Mouse (Mus musculus) intestine, postnatal 0 days (tissue): ENCODE data around the gene Zbtb43. TPM values are rescaled to one million over a fixed set of nuclear protein-coding genes. Genes with fewer than 3 reads are reported as not detected.

ENCODE experiments used
- ATAC-seq: fragments of 200-750 bp; cut with Nextera tagmentation; 2 replicates; pipeline ENCODE4 v1.8.0; 2017; ENCODE audit warnings: mild to moderate bottlenecking, moderate TSS enrichment, moderate library complexity
- H3K27ac ChIP-seq: fragments of 300-500 bp; sonication (generic); 2 replicates; pipeline ENCODE4 v1.5.1; 2014; ENCODE audit warnings: mild to moderate bottlenecking, low read depth, low read length, moderate library complexity
- H3K27me3 ChIP-seq: fragments of 300-500 bp; sonication (generic); replicated peaks from 2 replicates; pipeline ENCODE4 v1.6.1; 2014; ENCODE audit warnings: low read length, mixed read lengths; ENCODE audit not compliant: control insufficient read depth, insufficient read depth
- H3K36me3 ChIP-seq: fragments of 300-500 bp; sonication (generic); 2 replicates; pipeline ENCODE4 v1.6.1; 2014; ENCODE audit warnings: mild to moderate bottlenecking, moderate library complexity; ENCODE audit not compliant: control insufficient read depth, insufficient read depth
- H3K4me1 ChIP-seq: fragments of 300-500 bp; sonication (generic); replicated peaks from 2 replicates; pipeline ENCODE4 v1.6.1; 2014; ENCODE audit warnings: antibody characterized with exemption, low read length, mixed read lengths; ENCODE audit not compliant: control insufficient read depth, insufficient read depth
- H3K4me2 ChIP-seq: fragments of 300-500 bp; sonication (generic); replicated peaks from 2 replicates; pipeline ENCODE4 v1.6.1; 2014; ENCODE audit warnings: low read depth, mild to moderate bottlenecking, moderate library complexity
- H3K4me3 ChIP-seq: fragments of 300-500 bp; sonication (generic); 2 replicates; pipeline ENCODE4 v1.5.1; 2014; ENCODE audit warnings: low read depth, low read length
- H3K9ac ChIP-seq: fragments of 300-500 bp; sonication (generic); 2 replicates; pipeline ENCODE4 v1.6.1; 2014; ENCODE audit warnings: mild to moderate bottlenecking, low read depth, low read length
- H3K9me3 ChIP-seq: fragments of 300-500 bp; sonication (generic); 2 replicates; pipeline ENCODE4 v1.6.1; 2016; ENCODE audit warnings: mixed run types; ENCODE audit not compliant: control insufficient read depth
- CTCF ChIP-seq: sonication (generic); IDR thresholded peaks from 2 replicates; pipeline ENCODE4 v1.5.1; 2016; ENCODE audit warnings: low read depth, mild to moderate bottlenecking, control low read depth, antibody characterized with exemption, moderate library complexity
- WGBS: fragments of 180-500 bp; shearing (Covaris S2); extraction: QIAGEN DNeasy Blood & Tissue Kit; methylation state at CpG from one replicate; pipeline ENCODE4 v1.1.7; 2014; 5-methylcytosine and 5-hydroxymethylcytosine counted together
- polyA plus RNA-seq: library from polyadenylated mRNA; unstranded; fragments of >200 nt; fragmentation: Nextera tagmentation; extraction: Ambion mirVana; gene quantifications from 2 replicates; pipeline ENCODE4 v1.2.1, GENCODE M21; 2015

Gene Zbtb43
- 9.3 and 9.7 TPM in 2 replicates for polyA plus RNA-seq

DNA sequence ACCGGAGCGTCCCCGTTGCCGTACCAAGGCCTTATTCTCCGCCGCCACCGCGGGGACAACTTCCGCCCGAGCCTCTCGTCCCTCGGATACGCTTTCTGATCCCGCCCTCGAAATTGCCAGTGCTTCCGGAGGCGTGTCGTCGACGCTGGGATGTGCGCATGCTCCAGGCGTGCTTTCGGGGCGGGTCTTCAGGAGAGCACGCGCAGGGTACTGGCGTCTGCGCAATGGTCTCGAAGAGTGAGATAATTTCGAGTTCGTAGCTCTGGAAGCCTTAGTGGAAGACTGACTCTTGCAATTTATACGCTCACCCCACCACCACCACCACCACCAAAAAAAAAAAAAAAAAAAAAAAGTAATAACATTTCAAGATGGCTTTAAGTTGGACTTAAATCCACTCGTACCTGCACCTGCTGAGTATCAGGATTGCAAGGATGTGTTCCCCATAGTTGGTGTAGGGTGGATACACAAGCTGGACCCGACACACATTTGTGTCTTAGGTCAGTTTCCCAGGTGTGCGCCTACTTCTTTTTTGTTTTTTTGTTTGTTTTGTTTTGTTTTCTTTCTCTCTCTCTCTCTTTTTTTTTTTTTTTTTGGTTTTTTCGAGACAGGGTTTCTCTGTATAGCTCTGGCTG is at the start of gene Zbtb43:
Gene Zbtb43, minus strand, starts transcription at position 94 of the 632 bp plus-strand sequence.
- Histone ChIP-seq H3K36me3 (peaks cover 4% of the 10 kb centered on the region; the same call in 1 of the 2 replicates), H3K27ac (peak within 1 kb of the TSS; percentile 96), H3K9ac (peak within 1 kb of the TSS; percentile 95), H3K9me3 (no peaks in the 10 kb centered on the region), H3K4me3 (peak within 1 kb of the TSS; percentile 90), H3K4me1 (peaks cover 3% of the 10 kb centered on the region; the same call in 1 of the 2 replicates), H3K4me2 (peak within 1 kb of the TSS; percentile 84), H3K27me3 (no peaks in the 10 kb centered on the region)
- TF ChIP-seq CTCF: no peak
- peak; percentile 81 for ATAC-seq
- WGBS: 4% methylated on average over 36 of the region's 36 CpGs

DNA sequence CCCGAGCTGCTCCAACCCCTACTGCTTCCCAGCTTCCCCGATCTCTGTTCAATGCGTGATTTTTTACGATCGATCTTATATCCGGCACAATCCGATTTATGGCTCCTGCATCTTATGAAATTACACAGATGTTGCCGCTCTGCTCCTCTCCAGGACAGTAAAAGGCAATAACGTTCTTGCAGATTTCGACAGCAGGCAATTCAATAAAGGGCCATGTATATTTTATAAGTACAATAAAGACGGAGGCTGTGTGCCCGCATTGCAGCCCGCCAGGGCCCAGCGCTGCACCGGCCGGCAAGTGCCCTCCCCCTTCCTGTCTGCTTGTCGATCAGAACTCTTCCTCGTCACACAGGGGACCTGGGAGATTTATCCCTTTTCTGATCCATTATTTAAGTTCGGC is 47.5 kb upstream of the Zbtb43 start:
- WGBS: 36% methylated on average over 19 of the region's 19 CpGs
- Histone ChIP-seq H3K36me3 (no peaks in the 10 kb centered on the region), H3K4me1 (no peaks in the 10 kb centered on the region), H3K27ac (no peak overlapping the region), H3K4me3 (no peak overlapping the region), H3K9ac (no peak overlapping the region), H3K27me3 (peaks cover 12% of the 10 kb centered on the region; the same call in 1 of the 2 replicates), H3K4me2 (peak overlapping the region; percentile 46), H3K9me3 (no peaks in the 10 kb centered on the region)
- ATAC-seq: peak; percentile 58; the same call in 1 of the 2 replicates
- no peak for TF ChIP-seq CTCF

DNA sequence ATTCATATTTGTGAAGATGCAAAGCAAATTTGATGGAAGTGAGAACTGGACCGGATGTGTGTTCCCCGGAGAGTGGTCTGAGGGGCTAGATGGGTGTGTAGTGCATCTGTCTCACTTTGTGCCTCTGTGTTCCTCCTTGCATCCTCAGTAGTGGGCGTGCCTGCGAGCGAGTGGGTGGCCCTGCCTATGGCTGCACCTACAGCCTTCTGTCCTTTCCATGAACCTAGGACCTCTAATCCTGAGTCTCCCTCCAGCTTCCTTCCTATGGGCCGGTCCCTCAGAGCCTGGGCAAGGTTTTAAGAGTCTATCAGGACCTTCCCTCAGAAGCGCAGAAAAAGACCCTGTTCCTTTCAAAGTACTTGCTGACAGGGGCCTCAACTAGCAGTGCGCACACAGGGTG is 47.1 kb upstream of the Zbtb43 start:
- TF ChIP-seq CTCF: no peak
- 0 out of 2 replicates have a peak, but pooled peaks have one; percentile 16 for ATAC-seq

DNA sequence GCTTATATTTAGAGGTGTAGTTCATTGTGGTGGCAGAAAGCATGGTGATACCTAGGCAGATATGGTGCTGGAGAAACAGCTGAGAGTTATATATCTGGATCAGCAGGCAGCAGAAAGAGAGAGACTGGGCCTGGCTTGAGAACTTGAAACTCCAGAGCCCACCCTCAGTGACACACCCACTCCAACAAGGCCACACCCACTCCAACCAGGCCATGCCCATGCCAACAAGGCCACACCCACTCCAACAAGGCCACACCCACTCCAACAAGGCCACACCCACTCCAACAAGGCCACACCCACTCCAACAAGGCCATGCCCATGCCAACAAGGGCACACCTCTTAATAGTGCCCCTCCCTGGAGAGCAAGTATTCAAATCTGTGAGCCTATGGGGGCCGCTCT is 42.4 kb upstream of the Zbtb43 start:
- Histone ChIP-seq H3K9me3 (0 out of 2 replicates have a peak, but pooled peaks cover 2% of the 10 kb centered on the region), H3K4me2 (no peak overlapping the region), H3K4me1 (no peaks in the 10 kb centered on the region), H3K27ac (no peak overlapping the region), H3K4me3 (no peak overlapping the region), H3K27me3 (0 out of 2 replicates have a peak, but pooled peaks cover 7% of the 10 kb centered on the region), H3K36me3 (no peaks in the 10 kb centered on the region), H3K9ac (no peak overlapping the region)
- no peak for ATAC-seq
- 89% methylated on average over 1 of the region's 1 CpGs for WGBS
- no peak for TF ChIP-seq CTCF

More for the DNA sequence above, 47.1 kb upstream of the Zbtb43 start:
- Histone ChIP-seq H3K9me3 (no peaks in the 10 kb centered on the region), H3K4me1 (no peaks in the 10 kb centered on the region), H3K27ac (no peak overlapping the region), H3K4me2 (peak overlapping the region; percentile 46), H3K36me3 (no peaks in the 10 kb centered on the region), H3K27me3 (peaks cover 12% of the 10 kb centered on the region; the same call in 1 of the 2 replicates), H3K4me3 (no peak overlapping the region), H3K9ac (no peak overlapping the region)
- 56% methylated on average over 8 of the region's 8 CpGs for WGBS

- no peak for ATAC-seq
- no peaks in the 10 kb centered on the region for H3K27me3 ChIP-seq
- no peak for TF ChIP-seq CTCF
Observed at GRCm38 (mm10) chr2:33502602-33503001, 34.2 kb upstream of the Zbtb43 start.

DNA sequence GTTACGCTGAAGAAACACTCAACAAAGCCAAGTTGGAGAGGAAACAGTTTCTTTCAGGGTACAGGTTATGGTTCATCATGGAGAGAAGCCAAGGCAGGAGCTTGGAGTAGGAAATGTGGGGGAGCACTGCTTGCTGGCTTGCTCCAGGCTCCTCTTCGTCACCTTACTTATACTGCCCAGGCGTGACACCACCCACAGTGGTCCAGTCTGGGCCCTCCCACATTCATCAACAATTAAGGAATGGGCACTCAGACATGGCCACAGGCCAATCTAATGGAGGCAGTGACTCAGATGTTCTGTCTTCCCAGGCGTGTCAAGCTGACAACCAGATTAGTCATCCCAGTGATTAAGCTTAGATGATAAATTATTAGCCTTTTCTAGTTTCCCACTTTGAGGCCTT is 29.9 kb upstream of the Zbtb43 start:
- 74% methylated on average over 4 of the region's 4 CpGs for WGBS
- no peak overlapping the region for H3K27ac ChIP-seq
- H3K36me3 ChIP-seq: no peaks in the 10 kb centered on the region
- no peaks in the 10 kb centered on the region for H3K4me1 ChIP-seq
- H3K4me3 ChIP-seq: no peak overlapping the region
- no peak for TF ChIP-seq CTCF
- H3K27me3 ChIP-seq: no peaks in the 10 kb centered on the region
- peaks cover 14% of the 10 kb centered on the region; the same call in 1 of the 2 replicates for H3K9me3 ChIP-seq
- H3K4me2 ChIP-seq: no peak overlapping the region
- no peak for ATAC-seq
- no peak overlapping the region for H3K9ac ChIP-seq

More at GRCm38 (mm10) chr2:33502602-33503001, 34.2 kb upstream of the Zbtb43 start:
- Histone ChIP-seq H3K4me1 (no peaks in the 10 kb centered on the region), H3K4me3 (no peak overlapping the region), H3K36me3 (no peaks in the 10 kb centered on the region), H3K9me3 (peaks cover 5% of the 10 kb centered on the region; the same call in 1 of the 2 replicates), H3K4me2 (no peak overlapping the region), H3K9ac (no peak overlapping the region), H3K27ac (no peak overlapping the region)
- 27% methylated on average over 2 of the region's 2 CpGs for WGBS
